Comparison of ENCODE assay signal across 11 mouse cellular contexts in the genomic region with DNA sequence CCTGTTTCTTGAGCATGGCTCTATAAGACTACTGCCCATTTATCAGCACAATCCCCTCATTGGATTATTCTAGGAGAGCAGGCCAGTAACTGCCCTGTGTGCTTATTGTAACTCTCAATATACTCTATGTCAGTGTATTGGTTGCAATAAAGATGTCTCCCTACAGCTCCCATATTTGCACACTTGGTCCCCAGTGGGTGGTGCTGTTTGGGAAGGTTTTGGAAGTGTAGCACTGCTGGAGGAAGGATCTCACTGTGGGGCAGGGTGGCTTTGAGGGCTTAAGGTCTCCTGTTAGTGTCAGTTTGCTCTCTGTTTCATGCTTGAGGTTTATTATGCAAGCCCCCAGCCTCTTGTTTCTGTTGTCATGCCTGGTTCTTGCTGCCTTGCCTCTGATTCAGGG. TPM values are rescaled to one million over a fixed set of nuclear protein-coding genes. Genes with fewer than 3 reads are reported as not detected.
A peak's percentile ranks its signal among the peaks of the same experiment; 100 is the strongest.
DNase-seq lines count a peak whose midpoint lies in the region; ATAC-seq and TF ChIP-seq lines count a peak whose summit lies in the region.
"Had no signal": no experiment of that assay in that cellular context is flagged by ENCODE, and none has a peak within 500 bp of the region (broad histone marks: within the 10 kb centered on the region; RNA-seq: fewer than 3 reads in every experiment).

No protein-coding gene starts in this region.

- no peak overlapping the region for H3K4me2 ChIP-seq in liver, postnatal 0 days (ENCODE audit: low read depth, low read length)
- H3K4me2 ChIP-seq in forebrain, embryonic 13.5 days, result no peak overlapping the region
- H3K4me2 ChIP-seq: limb, embryonic 15.5 days had no signal

- no peaks in the 10 kb centered on the region for H3K4me1 ChIP-seq in liver, postnatal 0 days (ENCODE audit: insufficient read depth)
- peaks cover 12% of the 10 kb centered on the region for H3K4me1 ChIP-seq in forebrain, embryonic 13.5 days

- no peak overlapping the region for H3K27ac ChIP-seq in gastrocnemius, adult 2 months
- no peak overlapping the region for H3K27ac ChIP-seq in liver, postnatal 0 days (ENCODE audit: low read depth)
- H3K27ac ChIP-seq in forebrain, embryonic 13.5 days, result no peak overlapping the region
- H3K27ac ChIP-seq: limb, embryonic 15.5 days had no signal

- TF ChIP-seq EP300 in liver, postnatal 0 days (IDR thresholded peaks at IDR 0.05; ENCODE audit: low read depth), result no peak

- no peak overlapping the region for H3K9ac ChIP-seq in liver, postnatal 0 days (replicated peaks)
- H3K9ac ChIP-seq in forebrain, embryonic 13.5 days, result no peak overlapping the region
- H3K9ac ChIP-seq: limb, embryonic 15.5 days had no signal

- H3K27me3 ChIP-seq in liver, postnatal 0 days (ENCODE audit: insufficient read depth, low read length), result no peaks in the 10 kb centered on the region
- no peaks in the 10 kb centered on the region for H3K27me3 ChIP-seq in forebrain, embryonic 13.5 days
- H3K27me3 ChIP-seq: limb, embryonic 15.5 days had no signal

- peak; percentile 59 for TF ChIP-seq CTCF in gastrocnemius, adult 2 months (IDR thresholded peaks at IDR 0.05)
- TF ChIP-seq CTCF in liver, postnatal 0 days (IDR thresholded peaks at IDR 0.05; ENCODE audit: low read depth), result peak; percentile 46

- peak; percentile 43 for DNase-seq in gastrocnemius, adult 2 months
- no peak for DNase-seq in gastrocnemius, postnatal 10 days
- no peak for DNase-seq in liver, postnatal 0 days
- DNase-seq in liver, result no peak
- DNase-seq in kidney, postnatal 10 days, result peak; percentile 28
- DNase-seq in thymus, postnatal 14 days, result peak; percentile 47
- no peak for DNase-seq in c-Kit-positive CD71-positive TER-119-positive erythroid progenitor cells, embryonic 14.5 days (ENCODE audit: low spot score)
- DNase-seq: right cerebral cortex, postnatal 4 days had no signal

- no peaks in the 10 kb centered on the region for H3K9me3 ChIP-seq in liver, postnatal 0 days (ENCODE audit: low read length)
- no peaks in the 10 kb centered on the region for H3K9me3 ChIP-seq in forebrain, embryonic 13.5 days (replicated peaks)
- H3K9me3 ChIP-seq: limb, embryonic 15.5 days had no signal

- no peak overlapping the region for H3K4me3 ChIP-seq in gastrocnemius, adult 2 months
- no peak overlapping the region for H3K4me3 ChIP-seq in liver, postnatal 0 days (ENCODE audit: low read depth, low read length)
- H3K4me3 ChIP-seq in forebrain, embryonic 13.5 days, result no peak overlapping the region
- H3K4me3 ChIP-seq: limb, embryonic 15.5 days had no signal

- H3K36me3 ChIP-seq in liver, postnatal 0 days (replicated peaks; ENCODE audit: insufficient read depth, low read length), result no peaks in the 10 kb centered on the region
- H3K36me3 ChIP-seq in forebrain, embryonic 13.5 days (ENCODE audit: poor library complexity, severe bottlenecking), result no peaks in the 10 kb centered on the region
- H3K36me3 ChIP-seq: limb, embryonic 15.5 days had no signal

- ATAC-seq in liver, postnatal 0 days, result no peak
- ATAC-seq in forebrain, embryonic 13.5 days, result no peak
- ATAC-seq: intestine, embryonic 16.5 days had no signal

- intact Hi-C loops in gastrocnemius, adult 2 months (cut with DNase I), result loop anchor here (10.0 kb wide), 1 partner anchor 281 kb away; no protein-coding TSS in a partner anchor

RNA-seq across cellular contexts. Expression of gene Aig1, which starts 44.9 kb away (rescaled TPM):
- 10 to 100 TPM; 15.7 to 18.0 TPM for total RNA-seq in gastrocnemius, adult 2 months (2021)
- 10 to 100 TPM; 34.0 to 36.4 TPM for total RNA-seq in gastrocnemius, postnatal 10 days (2021)
- polyA plus RNA-seq in liver, postnatal 0 days (2015; fragmentation: Nextera tagmentation; extraction: Ambion mirVana), result 24.6 and 27.6 TPM in 2 replicates
- polyA plus RNA-seq in forebrain, embryonic 13.5 days (2015; fragmentation: Nextera tagmentation; extraction: Ambion mirVana), result 37.0 and 38.3 TPM in 2 replicates

RNA-seq across cellular contexts. Expression of gene Hivep2, which starts 52.2 kb away (rescaled TPM):
- 10 to 100 TPM; 40.5 to 42.0 TPM for total RNA-seq in gastrocnemius, adult 2 months (2021)
- total RNA-seq in gastrocnemius, postnatal 10 days (2021), result 10 to 100 TPM; 53.4 to 64.4 TPM
- 0.62 and 0.82 TPM in 2 replicates for polyA plus RNA-seq in liver, postnatal 0 days (2015; fragmentation: Nextera tagmentation; extraction: Ambion mirVana)
- 5.3 and 7.3 TPM in 2 replicates for polyA plus RNA-seq in forebrain, embryonic 13.5 days (2015; fragmentation: Nextera tagmentation; extraction: Ambion mirVana)

Comparison
In these comparisons a context has a peak if more than half of its experiments do, and no peak if none do; other contexts are left out.
1. DNase-seq: peak in gastrocnemius, adult 2 months (single experiment), kidney, postnatal 10 days (single experiment) and thymus, postnatal 14 days (single experiment); none in gastrocnemius, postnatal 10 days (single experiment), liver, postnatal 0 days (single experiment), liver (single experiment) and c-Kit-positive CD71-positive TER-119-positive erythroid progenitor cells, embryonic 14.5 days (single experiment).